Mouse (Mus musculus) liver, embryonic 13.5 days (tissue): ENCODE results near the gene Clnk. TPM values are rescaled to one million over a fixed set of nuclear protein-coding genes. Genes with fewer than 3 reads are reported as not detected.

Experiments
- ATAC-seq: fragments of 200-750 bp; cut with Nextera tagmentation; 2 replicates; pipeline ENCODE4 v1.8.0; 2017; ENCODE audit warnings: low read depth, mild to moderate bottlenecking, moderate number of reproducible peaks, moderate library complexity
- DNase-seq: peaks from one replicate; pipeline ENCODE4 v3.0.0; 2022
- H3K27ac ChIP-seq: fragments of 300-500 bp; sonication (generic); 2 replicates; pipeline ENCODE4 v1.5.1; 2015; ENCODE audit warnings: moderate library complexity, mild to moderate bottlenecking, inconsistent platforms
- H3K27me3 ChIP-seq: fragments of 300-500 bp; sonication (generic); 2 replicates; pipeline ENCODE4 v1.6.1; 2015; ENCODE audit warnings: mild to moderate bottlenecking, inconsistent platforms
- H3K36me3 ChIP-seq: fragments of 300-500 bp; sonication (generic); 2 replicates; pipeline ENCODE4 v1.6.1; 2015; ENCODE audit warnings: mild to moderate bottlenecking, inconsistent platforms
- H3K4me1 ChIP-seq: fragments of 300-500 bp; sonication (generic); replicated peaks from 2 replicates; pipeline ENCODE4 v1.6.1; 2015; ENCODE audit warnings: inconsistent platforms
- H3K4me2 ChIP-seq: fragments of 300-500 bp; sonication (generic); 2 replicates; pipeline ENCODE4 v1.6.1; 2015; ENCODE audit warnings: inconsistent platforms, mild to moderate bottlenecking, moderate library complexity
- H3K4me3 ChIP-seq: fragments of 300-500 bp; sonication (generic); replicated peaks from 2 replicates; pipeline ENCODE4 v1.5.1; 2015; ENCODE audit warnings: mild to moderate bottlenecking, inconsistent platforms
- H3K9ac ChIP-seq: fragments of 300-500 bp; sonication (generic); 2 replicates; pipeline ENCODE4 v1.6.1; 2015; ENCODE audit warnings: mild to moderate bottlenecking, inconsistent platforms
- H3K9me3 ChIP-seq: fragments of 300-500 bp; sonication (generic); replicated peaks from 2 replicates; pipeline ENCODE4 v1.6.1; 2016; ENCODE audit warnings: inconsistent platforms
- WGBS: fragments of 180-500 bp; shearing (Covaris S2); methylation state at CpG from one replicate; pipeline ENCODE4 v1.1.7; 2015; ENCODE audit not compliant: insufficient replicate concordance; 5-methylcytosine and 5-hydroxymethylcytosine counted together
- polyA plus RNA-seq: library from polyadenylated mRNA; unstranded; fragments of >200 nt; fragmentation: Nextera tagmentation; extraction: Ambion mirVana; gene quantifications from 2 replicates; pipeline ENCODE4 v1.2.1, GENCODE M21; 2015

Gene Clnk
- polyA plus RNA-seq, 1 experiment from 2014 or later: not detected

DNA sequence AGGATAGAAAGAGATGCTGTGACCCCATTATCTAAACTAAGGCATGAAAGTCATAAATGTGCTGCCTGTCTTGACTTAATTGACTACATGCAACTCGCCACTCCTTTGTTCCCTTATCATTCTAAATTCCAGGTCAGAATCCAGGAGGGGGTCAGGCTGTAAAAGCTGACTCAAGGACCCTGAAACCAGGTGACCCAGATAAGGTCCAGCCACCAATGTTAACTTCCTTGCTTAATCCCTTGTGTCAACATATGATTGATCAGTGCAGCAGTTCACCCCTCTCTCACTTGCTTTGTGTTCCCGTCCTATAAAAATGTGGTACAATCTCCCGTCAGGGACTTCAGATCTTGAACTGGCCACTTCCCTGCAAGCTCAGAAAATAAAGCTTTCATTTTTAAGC, 31.1 kb downstream of the Clnk start:
- no peak overlapping the region for H3K4me2 ChIP-seq
- DNase-seq (no peak), ATAC-seq (no peak)
- no peak overlapping the region for H3K27ac ChIP-seq
- no peaks in the 10 kb centered on the region for H3K27me3 ChIP-seq
- H3K4me1 ChIP-seq: no peaks in the 10 kb centered on the region
- no peaks in the 10 kb centered on the region for H3K36me3 ChIP-seq
- H3K4me3 ChIP-seq: no peak overlapping the region
- no peaks in the 10 kb centered on the region for H3K9me3 ChIP-seq
- 40% methylated on average over 3 of the region's 3 CpGs for WGBS
- no peak overlapping the region for H3K9ac ChIP-seq

DNA sequence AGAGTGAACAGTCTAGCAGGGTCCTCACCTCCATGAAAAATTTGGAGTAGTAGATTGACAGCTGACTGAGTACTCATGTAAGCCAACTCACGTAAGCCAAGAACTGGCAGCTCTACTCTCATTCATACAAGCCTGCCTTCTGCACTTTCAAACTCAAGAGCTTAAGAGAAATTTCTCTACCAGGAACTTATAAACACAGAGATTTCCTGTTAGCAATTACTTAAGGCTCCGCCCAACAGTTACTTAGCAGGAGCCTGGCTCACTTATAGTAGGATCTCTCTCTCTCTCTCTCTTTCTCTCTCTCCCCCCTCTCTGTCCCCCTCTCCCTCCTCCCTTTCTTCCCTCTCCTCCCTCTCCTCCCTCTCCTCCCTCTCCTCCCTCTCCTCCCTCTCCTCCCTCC, 32.3 kb downstream of the Clnk start:
- no peaks in the 10 kb centered on the region for H3K4me1 ChIP-seq
- H3K36me3 ChIP-seq: no peaks in the 10 kb centered on the region
- no peak overlapping the region for H3K9ac ChIP-seq
- no peak overlapping the region for H3K4me2 ChIP-seq
- H3K27me3 ChIP-seq: no peaks in the 10 kb centered on the region
- 62% methylated on average over 2 of the region's 2 CpGs for WGBS
- ATAC-seq: no peak
- DNase-seq: no peak
- H3K27ac ChIP-seq: no peak overlapping the region
- no peak overlapping the region for H3K4me3 ChIP-seq
- no peaks in the 10 kb centered on the region for H3K9me3 ChIP-seq

DNA sequence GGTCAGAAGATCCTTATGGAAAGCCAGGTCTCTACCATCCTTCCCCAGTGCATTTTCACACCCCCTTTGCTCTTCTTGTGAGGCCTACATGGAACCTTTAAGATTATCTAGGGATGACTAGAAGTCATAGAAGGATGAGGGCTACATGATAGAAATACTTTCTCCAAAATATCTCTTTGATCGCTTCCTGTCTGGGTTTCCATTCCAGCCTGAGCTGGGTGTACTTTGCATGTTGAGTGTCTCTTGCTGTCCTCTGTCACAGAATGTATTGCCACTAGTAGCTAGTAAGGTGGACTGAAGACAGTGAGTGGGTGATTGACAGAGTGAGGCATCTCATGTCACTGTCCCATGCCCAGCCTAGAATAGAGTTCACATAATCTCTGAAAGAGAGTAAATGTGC, 36.6 kb downstream of the Clnk start:
- DNase-seq (no peak), ATAC-seq (no peak)
- H3K27ac ChIP-seq: no peak overlapping the region
- H3K9me3 ChIP-seq: no peaks in the 10 kb centered on the region
- H3K4me2 ChIP-seq: no peak overlapping the region
- no peaks in the 10 kb centered on the region for H3K27me3 ChIP-seq
- H3K36me3 ChIP-seq: no peaks in the 10 kb centered on the region
- no peaks in the 10 kb centered on the region for H3K4me1 ChIP-seq
- H3K4me3 ChIP-seq: no peak overlapping the region
- 53% methylated on average over 1 of the region's 1 CpGs for WGBS
- no peak overlapping the region for H3K9ac ChIP-seq

DNA sequence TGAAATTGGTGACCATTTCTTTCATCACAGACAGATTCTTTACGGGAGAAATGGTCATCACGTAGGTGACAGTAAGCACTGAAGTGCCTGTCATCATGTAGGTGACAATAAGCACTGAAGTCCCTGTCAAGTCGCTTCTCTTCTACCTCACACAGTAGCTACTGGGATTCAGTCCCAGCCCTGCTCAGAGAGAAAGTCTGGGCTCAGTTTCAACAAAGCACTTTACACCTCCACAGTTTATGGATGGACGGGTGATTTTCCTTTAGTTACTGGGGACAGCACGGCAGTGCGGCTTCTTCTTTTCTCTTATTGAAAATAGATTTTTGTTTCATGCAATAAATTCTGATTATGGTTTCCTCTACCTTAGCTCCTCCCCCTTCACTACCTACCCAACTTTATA, 49.3 kb downstream of the Clnk start:
- Histone ChIP-seq H3K27ac (no peak overlapping the region), H3K4me1 (no peaks in the 10 kb centered on the region), H3K4me2 (no peak overlapping the region), H3K9ac (no peak overlapping the region), H3K9me3 (no peaks in the 10 kb centered on the region), H3K36me3 (no peaks in the 10 kb centered on the region), H3K27me3 (no peaks in the 10 kb centered on the region), H3K4me3 (no peak overlapping the region)
- 75% methylated on average over 6 of the region's 6 CpGs for WGBS
- DNase-seq (no peak), ATAC-seq (no peak)

DNA sequence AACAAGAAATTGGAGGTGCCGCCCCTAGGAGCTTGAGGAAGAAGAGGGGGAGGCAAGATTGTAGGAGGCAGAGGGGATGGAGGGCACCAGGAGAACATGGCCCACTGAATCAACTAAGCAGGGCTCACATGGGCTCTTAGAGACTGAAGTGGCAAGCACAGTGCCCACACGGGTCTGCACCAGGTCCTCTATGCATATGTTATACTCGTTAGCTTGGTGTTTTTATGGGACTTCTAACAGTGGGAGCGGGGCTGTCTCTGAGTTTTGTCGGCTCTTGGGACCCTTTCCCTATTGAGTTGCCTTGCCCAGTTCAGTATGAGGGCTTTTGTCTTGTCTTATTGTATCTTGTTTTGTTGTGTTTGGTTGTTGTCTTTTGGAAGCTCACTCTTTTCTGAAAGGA, 50.0 kb downstream of the Clnk start:
- Histone ChIP-seq H3K4me3 (no peak overlapping the region), H3K4me1 (no peaks in the 10 kb centered on the region), H3K27ac (no peak overlapping the region), H3K36me3 (no peaks in the 10 kb centered on the region), H3K9me3 (no peaks in the 10 kb centered on the region), H3K9ac (no peak overlapping the region), H3K27me3 (no peaks in the 10 kb centered on the region), H3K4me2 (no peak overlapping the region)
- no peak for ATAC-seq
- WGBS: 56% methylated on average over 5 of the region's 5 CpGs
- DNase-seq: no peak

DNA sequence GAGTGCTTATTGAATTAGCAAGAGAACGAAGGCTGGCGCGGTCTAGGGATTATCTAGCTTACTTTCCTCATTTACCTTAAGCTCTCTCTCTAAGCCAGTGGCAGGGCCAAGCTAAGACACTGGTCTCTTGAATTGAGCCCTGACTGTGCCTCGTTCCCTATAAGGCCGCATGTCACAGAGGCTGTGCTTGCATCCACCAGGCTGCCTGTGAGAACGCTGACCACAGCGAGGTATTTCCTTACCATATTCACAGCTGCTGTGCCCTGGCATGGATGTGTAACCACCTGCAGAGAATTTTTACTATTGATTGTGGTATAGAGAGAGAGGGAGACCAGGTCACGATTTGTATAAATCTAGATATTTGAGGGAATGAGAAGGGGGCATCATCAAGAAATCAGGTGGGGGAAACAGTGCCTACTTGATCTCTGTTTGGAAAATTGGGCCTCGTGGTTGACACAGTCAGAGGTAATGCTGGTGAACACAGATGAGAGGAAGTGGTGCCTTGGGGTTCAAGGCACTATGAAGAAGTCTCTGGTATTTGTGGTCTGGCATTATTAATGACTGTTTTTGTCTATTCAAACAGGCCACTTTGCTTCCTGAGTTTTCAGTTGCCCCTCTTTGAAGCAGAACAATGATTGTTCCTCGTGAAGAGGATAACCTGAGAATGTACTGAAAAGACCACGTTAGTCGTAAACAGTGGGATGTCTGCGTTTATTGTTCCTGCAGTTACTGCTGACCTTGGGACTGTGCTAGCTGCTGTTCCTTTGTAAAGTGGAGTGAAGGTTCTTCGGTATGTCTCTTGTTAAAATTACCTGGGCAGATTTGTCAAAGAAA, 52.3 kb downstream of the Clnk start:
- no peak overlapping the region for H3K27ac ChIP-seq
- no peaks in the 10 kb centered on the region for H3K27me3 ChIP-seq
- 40% methylated on average over 14 of the region's 14 CpGs for WGBS
- H3K9me3 ChIP-seq: no peaks in the 10 kb centered on the region
- no peak overlapping the region for H3K4me3 ChIP-seq
- H3K9ac ChIP-seq: no peak overlapping the region
- no peaks in the 10 kb centered on the region for H3K36me3 ChIP-seq
- H3K4me2 ChIP-seq: no peak overlapping the region
- H3K4me1 ChIP-seq: no peaks in the 10 kb centered on the region
- DNase-seq (no peak), ATAC-seq (no peak)

DNA sequence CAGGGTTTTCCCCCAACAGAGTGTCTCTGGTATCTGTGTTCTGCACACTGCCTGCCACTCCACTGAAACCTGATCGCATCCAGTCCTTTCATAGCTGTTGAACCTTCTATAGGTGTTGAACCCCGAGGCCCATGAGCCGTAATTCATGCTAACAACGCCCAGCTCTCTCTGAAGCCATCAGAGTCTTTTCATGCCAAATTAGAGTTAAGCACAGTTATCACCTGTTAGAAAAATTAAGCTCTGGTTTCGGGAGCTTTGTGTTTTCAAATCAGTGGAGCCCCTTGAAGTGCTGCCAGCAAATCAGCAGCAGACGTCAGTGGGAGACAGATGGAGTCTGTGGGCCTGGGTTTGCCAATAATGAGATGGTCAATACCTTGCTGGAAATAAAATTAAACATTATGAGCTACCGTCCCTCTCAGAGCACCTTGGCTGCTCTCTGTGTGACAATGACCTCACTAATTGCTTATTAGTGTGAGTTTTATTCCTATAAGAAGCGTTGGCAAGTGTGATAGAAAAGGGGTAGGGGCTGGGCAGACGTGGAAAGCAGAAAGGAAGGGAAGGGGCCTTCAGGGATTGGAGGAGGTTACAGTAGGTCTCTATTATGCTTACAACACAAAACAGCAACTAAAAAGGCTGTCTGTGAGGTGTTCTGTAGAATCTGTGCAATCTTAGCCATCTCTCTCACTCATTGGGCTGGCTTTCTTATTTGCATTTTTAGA, 63.1 kb downstream of the Clnk start:
- H3K4me1 ChIP-seq: no peaks in the 10 kb centered on the region
- H3K9me3 ChIP-seq: no peaks in the 10 kb centered on the region
- H3K4me2 ChIP-seq: no peak overlapping the region
- no peak for ATAC-seq
- no peak overlapping the region for H3K4me3 ChIP-seq
- no peaks in the 10 kb centered on the region for H3K36me3 ChIP-seq
- H3K27ac ChIP-seq: no peak overlapping the region
- no peaks in the 10 kb centered on the region for H3K27me3 ChIP-seq
- 65% methylated on average over 9 of the region's 9 CpGs for WGBS
- DNase-seq: no peak
- H3K9ac ChIP-seq: no peak overlapping the region

DNA sequence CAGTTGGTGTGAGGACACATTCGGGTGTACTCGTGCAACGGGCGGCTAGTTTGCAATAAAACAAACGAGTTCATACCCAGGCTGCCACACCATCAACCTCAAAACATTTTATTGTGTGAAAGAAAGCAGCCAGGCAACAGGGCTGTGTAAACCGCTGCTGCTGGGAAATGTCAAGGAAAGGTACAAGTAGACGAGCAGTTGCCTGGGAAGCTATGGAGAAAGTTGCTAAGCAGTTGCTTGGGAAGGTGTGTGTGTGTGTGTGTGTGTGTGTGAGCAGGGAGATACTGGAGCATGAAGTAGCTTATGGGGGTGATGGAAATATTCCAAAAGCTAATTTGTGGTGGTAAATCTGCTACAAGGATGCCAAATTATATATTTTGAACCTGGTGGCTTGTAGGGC, 63.7 kb downstream of the Clnk start:
- 61% methylated on average over 7 of the region's 7 CpGs for WGBS
- Histone ChIP-seq H3K9me3 (no peaks in the 10 kb centered on the region), H3K4me3 (no peak overlapping the region), H3K27me3 (no peaks in the 10 kb centered on the region), H3K27ac (no peak overlapping the region), H3K36me3 (no peaks in the 10 kb centered on the region), H3K4me1 (no peaks in the 10 kb centered on the region), H3K4me2 (no peak overlapping the region), H3K9ac (no peak overlapping the region)
- DNase-seq: no peak
- no peak for ATAC-seq

DNA sequence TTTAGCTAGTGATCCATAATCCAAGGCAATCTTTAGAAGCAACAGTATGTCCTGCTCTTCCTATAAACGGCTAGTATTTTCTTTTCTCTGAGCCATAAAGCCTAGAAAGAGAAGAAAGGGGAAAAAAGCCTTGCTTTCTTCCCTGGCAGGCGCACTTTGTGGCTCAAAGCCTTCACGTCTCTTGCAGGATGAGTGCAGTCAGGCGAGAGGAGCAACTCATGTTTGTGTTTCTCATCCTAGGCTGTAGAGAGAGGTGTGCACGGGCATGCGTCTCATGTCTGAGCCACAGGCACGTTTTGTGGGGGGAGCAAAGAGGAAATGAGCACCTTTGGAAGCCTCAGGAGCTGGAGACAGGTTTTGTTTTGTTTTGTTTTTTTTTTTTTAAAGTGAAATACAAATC, 64.2 kb downstream of the Clnk start:
- Histone ChIP-seq H3K27ac (no peak overlapping the region), H3K9ac (no peak overlapping the region), H3K9me3 (no peaks in the 10 kb centered on the region), H3K27me3 (no peaks in the 10 kb centered on the region), H3K36me3 (no peaks in the 10 kb centered on the region), H3K4me2 (no peak overlapping the region), H3K4me3 (no peak overlapping the region), H3K4me1 (no peaks in the 10 kb centered on the region)
- WGBS: 55% methylated on average over 7 of the region's 7 CpGs
- no peak for ATAC-seq
- no peak for DNase-seq

DNA sequence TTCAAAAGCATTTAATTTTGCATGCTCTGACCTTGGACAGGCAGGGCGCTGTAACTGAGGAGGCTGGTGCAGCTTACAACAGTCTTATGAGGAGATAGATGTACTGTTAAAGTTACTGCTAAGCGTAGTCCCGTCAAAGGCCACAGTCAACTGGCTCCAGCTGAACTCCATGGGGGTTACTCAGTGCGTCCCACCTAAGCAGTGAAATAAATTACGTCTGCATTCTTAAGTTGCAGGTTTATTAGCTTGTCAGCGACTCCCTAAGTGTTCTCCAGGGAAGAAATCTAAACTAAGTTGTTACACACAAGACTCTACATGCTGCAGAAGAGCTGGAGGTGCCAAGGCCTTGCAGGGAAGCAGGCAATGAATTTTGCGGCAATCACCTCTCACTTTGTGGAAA, 77.7 kb downstream of the Clnk start:
- WGBS: 70% methylated on average over 7 of the region's 7 CpGs
- H3K4me2 ChIP-seq: no peak overlapping the region
- no peaks in the 10 kb centered on the region for H3K27me3 ChIP-seq
- no peaks in the 10 kb centered on the region for H3K9me3 ChIP-seq
- ATAC-seq (no peak), DNase-seq (no peak)
- no peaks in the 10 kb centered on the region for H3K36me3 ChIP-seq
- H3K4me3 ChIP-seq: no peak overlapping the region
- H3K4me1 ChIP-seq: no peaks in the 10 kb centered on the region
- no peak overlapping the region for H3K27ac ChIP-seq
- no peak overlapping the region for H3K9ac ChIP-seq

DNA sequence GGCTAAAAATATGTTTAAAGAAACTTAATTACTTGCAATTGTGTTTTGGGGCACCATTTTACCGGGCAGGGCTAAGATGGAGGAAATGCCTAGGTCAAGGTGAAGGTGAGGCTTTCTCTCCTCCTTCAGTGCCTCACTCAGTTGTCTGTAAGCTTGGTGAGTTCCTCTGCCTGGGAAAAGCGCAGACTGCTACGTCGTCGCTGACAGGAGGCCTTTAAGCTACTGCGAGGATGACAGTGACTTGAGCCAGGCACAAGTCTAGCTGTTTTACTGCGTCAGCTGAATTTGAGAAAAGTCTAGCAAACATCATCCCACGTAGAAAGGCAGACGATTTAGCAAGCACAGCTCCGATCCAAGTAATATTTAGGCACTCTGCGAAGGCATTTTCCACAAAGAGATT, 81.5 kb downstream of the Clnk start:
- H3K4me2 ChIP-seq: no peak overlapping the region
- WGBS: 69% methylated on average over 11 of the region's 11 CpGs
- H3K27me3 ChIP-seq: no peaks in the 10 kb centered on the region
- H3K36me3 ChIP-seq: no peaks in the 10 kb centered on the region
- no peak overlapping the region for H3K9ac ChIP-seq
- H3K9me3 ChIP-seq: no peaks in the 10 kb centered on the region
- no peaks in the 10 kb centered on the region for H3K4me1 ChIP-seq
- H3K27ac ChIP-seq: no peak overlapping the region
- ATAC-seq (no peak), DNase-seq (no peak)
- H3K4me3 ChIP-seq: no peak overlapping the region

DNA sequence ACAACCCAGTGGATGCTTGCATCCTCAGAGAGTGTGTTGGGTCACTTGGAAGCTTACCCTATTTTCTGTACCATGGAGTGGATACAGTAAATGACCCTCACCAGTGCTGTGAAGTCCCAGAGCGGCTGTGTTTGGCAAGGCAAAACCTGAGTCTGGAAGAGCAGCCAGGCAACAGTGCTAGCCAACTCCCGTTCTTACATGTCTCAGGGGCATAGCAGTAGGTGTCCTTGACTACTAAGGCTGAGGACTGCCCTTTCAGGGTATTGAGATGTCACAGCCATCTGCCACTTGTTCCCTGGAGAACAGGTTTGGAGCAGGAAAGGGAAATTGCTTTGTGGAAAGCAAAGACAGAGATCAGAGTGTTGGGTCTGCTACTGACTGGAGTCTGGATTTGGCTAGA, 85.5 kb downstream of the Clnk start:
- Histone ChIP-seq H3K27ac (no peak overlapping the region), H3K27me3 (no peaks in the 10 kb centered on the region), H3K9me3 (no peaks in the 10 kb centered on the region), H3K36me3 (no peaks in the 10 kb centered on the region), H3K9ac (no peak overlapping the region), H3K4me3 (no peak overlapping the region), H3K4me2 (no peak overlapping the region), H3K4me1 (no peaks in the 10 kb centered on the region)
- WGBS: 66% methylated on average over 2 of the region's 2 CpGs
- ATAC-seq: no peak
- DNase-seq: no peak
